Mouse (Mus musculus) liver, adult 2 months (tissue): ENCODE results near the gene Speer4f1.

ENCODE experiments used
- CTCF ChIP-seq: fragments of 200-500 bp; IDR thresholded peaks from 2 replicates; pipeline ENCODE4 v1.5.1; 2011; ENCODE audit warnings: low read depth, low read length, control low read depth
- POLR2A ChIP-seq: fragments of 200-500 bp; IDR thresholded peaks from 2 replicates; pipeline ENCODE4 v1.6.1; 2011; ENCODE audit warnings: low read length, control low read depth; ENCODE audit not compliant: insufficient read depth; ENCODE audit errors: extremely low read depth

- TF ChIP-seq POLR2A = no peak
- TF ChIP-seq CTCF = no peak
Measured at GRCm38 (mm10) chr5:17454952-17455586, 20.8 kb upstream of the Speer4f1 start.
